Mouse (Mus musculus) testis, adult 2 months (tissue): Measurements from ENCODE around the gene Gm20388.

Experiments used
- CTCF ChIP-seq: fragments of 200-500 bp; IDR thresholded peaks from 2 replicates; pipeline ENCODE4 v1.5.1; 2012; ENCODE audit warnings: low read depth, mild to moderate bottlenecking, inconsistent platforms, low read length, moderate library complexity; ENCODE audit not compliant: control insufficient read depth, insufficient read depth, insufficient replicate concordance
- POLR2A ChIP-seq: fragments of 200-500 bp; IDR thresholded peaks from 2 replicates; pipeline ENCODE4 v1.6.1; 2012; ENCODE audit warnings: low read depth, mild to moderate bottlenecking, inconsistent platforms, low read length, moderate library complexity; ENCODE audit not compliant: control insufficient read depth

DNA sequence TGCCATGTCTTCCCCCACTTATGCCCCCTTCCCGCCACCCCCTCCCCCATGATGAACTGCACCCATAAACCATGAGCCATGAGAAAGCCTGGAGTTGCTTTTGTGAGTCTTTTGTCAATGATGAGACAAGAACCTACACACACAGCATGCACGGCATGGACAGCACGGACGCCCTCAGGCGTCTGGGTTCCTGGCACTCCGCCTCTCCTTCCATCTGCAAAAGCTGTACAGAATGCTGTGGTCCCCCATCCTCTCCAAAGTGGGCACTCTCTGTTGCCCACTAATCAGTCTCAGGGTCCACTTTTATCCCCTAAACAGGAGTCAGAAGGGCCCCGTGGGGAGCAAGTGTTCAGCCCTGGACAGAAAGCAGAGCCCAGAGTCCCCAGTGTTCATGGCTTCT lies 4484.3 kb downstream of the Gm20388 start:
- TF ChIP-seq CTCF, result no peak
- no peak for TF ChIP-seq POLR2A
